Mouse (Mus musculus) heart, adult 10 weeks (tissue): Measurements from ENCODE around the gene Dhx36. TPM values are rescaled to one million over a fixed set of nuclear protein-coding genes. Genes with fewer than 3 reads are reported as not detected.

Experiments
- polyA plus RNA-seq: library from polyadenylated mRNA; stranded (reverse); fragments of 350-450 nt; fragmentation: Illumina TruSeq; extraction: RNeasy Lipid Tissue Mini Kit (QIAGEN cat#74804); gene quantifications from one replicate; pipeline ENCODE4 v1.2.3, GENCODE M21; 2014; ENCODE audit warnings: low read depth, low replicate concordance

Dhx36 gene
- 21.2 TPM for polyA plus RNA-seq

GRCm38 (mm10) chr3:62506488-62507205 is at the start of gene Dhx36:
Gene Dhx36 (minus strand): TSS chr3:62507004.

Other genes with a start within 250 kb of the Dhx36 start
- gene Arhgef26, start 168.7 kb downstream of the Dhx36 start, polyA plus RNA-seq = 1.7 TPM
- not detected for gene Gpr149, start 98.1 kb upstream of the Dhx36 start, polyA plus RNA-seq